ENCODE assay signal across 8 mouse cellular contexts in genomic region chr5:121711928-121712231, GRCm38 (mm10). TPM values are rescaled to one million over a fixed set of nuclear protein-coding genes. Genes with fewer than 3 reads are reported as not detected.
A peak's percentile ranks its signal among the peaks of the same experiment; 100 is the strongest.
DNase-seq lines count a peak whose midpoint lies in the region; ATAC-seq and TF ChIP-seq lines count a peak whose summit lies in the region.

No protein-coding gene starts in this region.

- peak; percentile 58; the same call in 1 of the 2 replicates for ATAC-seq in heart, embryonic 11.5 days (replicated peaks; ENCODE audit: insufficient number of reproducible peaks, low FRiP score, low TSS enrichment)
- ATAC-seq in heart, postnatal 0 days (ENCODE audit: insufficient read depth, low read depth): peak; percentile 21

- H3K9me3 ChIP-seq in heart, embryonic 11.5 days (replicated peaks; ENCODE audit: control insufficient read depth, low read length): no peaks in the 10 kb centered on the region
- no peaks in the 10 kb centered on the region for H3K9me3 ChIP-seq in ES-E14 (ENCODE audit: control insufficient read depth, insufficient read depth, low read depth, low read length)
- no peaks in the 10 kb centered on the region for H3K9me3 ChIP-seq in heart, postnatal 0 days (replicated peaks; ENCODE audit: control insufficient read depth, low read length)
- H3K9me3 ChIP-seq in megakaryocyte, embryonic 14.5 days: no peaks in the 10 kb centered on the region

- no peak for TF ChIP-seq EP300 in heart, postnatal 0 days (IDR thresholded peaks at IDR 0.05; ENCODE audit: low read depth)

- in situ Hi-C loops in ES-E14 (cut with MboI; ENCODE audit: low sequenced_read_pairs in 2 of 2, unreplicated experiment in 2 of 2): no loop called here

- no peaks in the 10 kb centered on the region for H3K36me3 ChIP-seq in heart, embryonic 11.5 days (ENCODE audit: control insufficient read depth, insufficient read depth, low read length)
- no peaks in the 10 kb centered on the region for H3K36me3 ChIP-seq in ES-E14 (ENCODE audit: control insufficient read depth, insufficient read depth, low read length, poor library complexity, severe bottlenecking)
- no peaks in the 10 kb centered on the region for H3K36me3 ChIP-seq in heart, postnatal 0 days (replicated peaks; ENCODE audit: control insufficient read depth, insufficient read depth, low read length)
- H3K36me3 ChIP-seq in megakaryocyte, embryonic 14.5 days (replicated peaks; ENCODE audit: low read length): peaks cover 19% of the 10 kb centered on the region

- DNase-seq in heart, adult 18-20 months: no peak
- DNase-seq in ES-E14 (ENCODE audit: low read depth, low spot score): no peak
- no peak for DNase-seq in heart, postnatal 0 days (ENCODE audit: low spot score)
- DNase-seq in adrenal gland, adult 8-10 months: no peak
- DNase-seq in layer of hippocampus, adult 9-11 months: no peak
- DNase-seq in cerebellum, postnatal 14 days: no peak

- H3K27me3 ChIP-seq in heart, embryonic 11.5 days (ENCODE audit: control insufficient read depth, insufficient read depth, low read length): no peaks in the 10 kb centered on the region
- no peaks in the 10 kb centered on the region for H3K27me3 ChIP-seq in heart, postnatal 0 days (ENCODE audit: control insufficient read depth, insufficient read depth, low read length)
- H3K27me3 ChIP-seq in megakaryocyte, embryonic 14.5 days (replicated peaks): no peaks in the 10 kb centered on the region

- no peak for TF ChIP-seq CTCF in heart, postnatal 0 days (IDR thresholded peaks at IDR 0.05; ENCODE audit: low read depth)

- H3K4me2 ChIP-seq in heart, embryonic 11.5 days: peak overlapping the region; percentile 83
- H3K4me2 ChIP-seq in heart, postnatal 0 days (ENCODE audit: low read depth, low read length): peak overlapping the region; percentile 78

- peak overlapping the region; percentile 96 for H3K9ac ChIP-seq in heart, embryonic 11.5 days (ENCODE audit: low read depth, low read length)
- peak overlapping the region; percentile 93 for H3K9ac ChIP-seq in ES-E14 (ENCODE audit: insufficient read depth, low read depth, low read length, poor library complexity, severe bottlenecking)
- peak overlapping the region; percentile 100 for H3K9ac ChIP-seq in heart, postnatal 0 days (replicated peaks; ENCODE audit: low read depth, low read length)

- peaks cover 15% of the 10 kb centered on the region for H3K4me1 ChIP-seq in heart, embryonic 11.5 days (ENCODE audit: control insufficient read depth, insufficient read depth, low read length)
- H3K4me1 ChIP-seq in ES-E14 (ENCODE audit: control insufficient read depth in 2 of 2, insufficient read depth in 2 of 2, low read length in 2 of 2, poor library complexity in 1 of 2): peaks cover 6 to 16% of the 10 kb centered on the region in 2 experiments; a peak in 3 of 4 replicates
- peaks cover 21% of the 10 kb centered on the region for H3K4me1 ChIP-seq in heart, postnatal 0 days (ENCODE audit: control insufficient read depth, insufficient read depth)
- H3K4me1 ChIP-seq in megakaryocyte, embryonic 14.5 days: peaks cover 45% of the 10 kb centered on the region

- under 1% methylated on average over 42 of the region's 57 CpGs for WGBS in heart, embryonic 11.5 days (ENCODE audit: insufficient replicate concordance)
- 0% methylated on average over 24 of the region's 57 CpGs for WGBS in heart, postnatal 0 days

- peak overlapping the region; percentile 99 for H3K4me3 ChIP-seq in heart, embryonic 11.5 days (ENCODE audit: low read depth, low read length)
- H3K4me3 ChIP-seq in ES-E14 (ENCODE audit: insufficient read depth in 1 of 2, low read depth in 1 of 2, low read length in 2 of 2, poor library complexity in 1 of 2, severe bottlenecking in 1 of 2): peak overlapping the region; percentile 73 to 95; a peak in 3 of 4 replicates
- H3K4me3 ChIP-seq in heart, postnatal 0 days (ENCODE audit: low read depth, low read length): peak overlapping the region; percentile 94
- peak overlapping the region; percentile 98 for H3K4me3 ChIP-seq in megakaryocyte, embryonic 14.5 days (replicated peaks)

- peak overlapping the region; percentile 99 for H3K27ac ChIP-seq in heart, embryonic 11.5 days (ENCODE audit: low read depth, low read length)
- H3K27ac ChIP-seq in ES-E14 (ENCODE audit: insufficient read depth, low read depth, low read length, poor library complexity, severe bottlenecking): peak overlapping the region; percentile 85
- peak overlapping the region; percentile 99 for H3K27ac ChIP-seq in heart, postnatal 0 days (ENCODE audit: low read depth)

TF ChIP-seq in ES-E14, 5 proteins besides CTCF, POLR2A, EP300 and RAD21:
- TF ChIP-seq HCFC1 (IDR thresholded peaks at IDR 0.05; ENCODE audit: borderline replicate concordance, insufficient read depth, low read length) (no peak), MAFK (IDR thresholded peaks at IDR 0.05; ENCODE audit: insufficient read depth, low read depth, low read length) (no peak), ZC3H11A (IDR thresholded peaks at IDR 0.05; ENCODE audit: borderline replicate concordance, low read depth, low read length) (no peak), CHD2 (IDR thresholded peaks at IDR 0.05; ENCODE audit: low read depth, low read length) (no peak), ZNF384 (IDR thresholded peaks at IDR 0.05; ENCODE audit: low read depth, low read length) (no peak)
TF ChIP-seq in ES-E14: peak in this region for 0.

RNA-seq across cellular contexts. Expression of gene Atxn2, which starts 0.7 kb away (rescaled TPM):
- polyA plus RNA-seq in heart, embryonic 11.5 days (2014; fragmentation: Nextera tagmentation; extraction: Ambion mirVana): 76.9 and 80.6 TPM in 2 replicates
- total RNA-seq in heart, adult 18-20 months (2021): 100 to 1,000 TPM; 137 to 154 TPM
- 45.2 and 58.0 TPM in 2 replicates for total RNA-seq in ES-E14 (2012; rRNA removed)
- 41.2 and 53.7 TPM in 2 replicates for total RNA-seq in heart, postnatal 0 days (2014; rRNA removed; ENCODE audit: low replicate concordance)
- polyA plus RNA-seq in heart, postnatal 0 days (2015; fragmentation: Nextera tagmentation; extraction: Ambion mirVana): 36.8 and 41.7 TPM in 2 replicates
- 42.8 and 45.7 TPM in 2 replicates for polyA plus RNA-seq in megakaryocyte, embryonic 14.5 days (2012; ENCODE audit: insufficient read depth, low replicate concordance)
- total RNA-seq in adrenal gland, adult 8-10 months (2022): 100 to 1,000 TPM; 177 to 211 (median 197) TPM

RNA-seq across cellular contexts. Expression of gene Brap, which starts 51.5 kb away (rescaled TPM):
- polyA plus RNA-seq in heart, embryonic 11.5 days (2014; fragmentation: Nextera tagmentation; extraction: Ambion mirVana): 23.9 and 30.7 TPM in 2 replicates
- 10 to 100 TPM; 26.5 to 28.9 TPM for total RNA-seq in heart, adult 18-20 months (2021)
- total RNA-seq in ES-E14 (2012; rRNA removed): 24.2 and 31.8 TPM in 2 replicates
- 32.9 and 38.0 TPM in 2 replicates for total RNA-seq in heart, postnatal 0 days (2014; rRNA removed; ENCODE audit: low replicate concordance)
- polyA plus RNA-seq in heart, postnatal 0 days (2015; fragmentation: Nextera tagmentation; extraction: Ambion mirVana): 20.7 and 23.2 TPM in 2 replicates
- 9.6 and 10.7 TPM in 2 replicates for polyA plus RNA-seq in megakaryocyte, embryonic 14.5 days (2012; ENCODE audit: insufficient read depth, low replicate concordance)
- total RNA-seq in adrenal gland, adult 8-10 months (2022): 10 to 100 TPM; 50.2 to 66.2 (median 58.5) TPM

RNA-seq across cellular contexts. Expression of gene Acad10, which starts 51.6 kb away (rescaled TPM):
- polyA plus RNA-seq in heart, embryonic 11.5 days (2014; fragmentation: Nextera tagmentation; extraction: Ambion mirVana): 1.1 and 1.5 TPM in 2 replicates
- 10 to 100 TPM; 25.4 to 27.5 TPM for total RNA-seq in heart, adult 18-20 months (2021)
- 14.0 and 24.4 TPM in 2 replicates for total RNA-seq in ES-E14 (2012; rRNA removed)
- total RNA-seq in heart, postnatal 0 days (2014; rRNA removed; ENCODE audit: low replicate concordance): 3.7 and 6.1 TPM in 2 replicates
- polyA plus RNA-seq in heart, postnatal 0 days (2015; fragmentation: Nextera tagmentation; extraction: Ambion mirVana): 1.8 and 2.2 TPM in 2 replicates
- polyA plus RNA-seq in megakaryocyte, embryonic 14.5 days (2012; ENCODE audit: insufficient read depth, low replicate concordance): 3.4 TPM in 1 of 2 replicates, not detected in the other
- total RNA-seq in adrenal gland, adult 8-10 months (2022): 10 to 100 TPM; 24.7 to 29.8 (median 28.3) TPM
